Mouse (Mus musculus): Measurements from ENCODE around the gene Gm17949. TPM values are rescaled to one million over a fixed set of nuclear protein-coding genes. Genes with fewer than 3 reads are reported as not detected.

Gm17949 gene
- polyA plus RNA-seq, 1 experiment from 2014 or later: 0.43 TPM

Other genes starting within 250 kb of the Gm17949 start
- 33.3 and 34.8 TPM in 2 replicates for gene Dus3l, start 246.7 kb upstream of the Gm17949 start, polyA plus RNA-seq (2016; fragmentation: Nextera tagmentation; extraction: Ambion mirVana)
- 1.0 and 1.4 TPM in 2 replicates for gene Prr22, start 241.2 kb upstream of the Gm17949 start, polyA plus RNA-seq (2016; fragmentation: Nextera tagmentation; extraction: Ambion mirVana)
- gene Rfx2, start 180.5 kb upstream of the Gm17949 start, polyA plus RNA-seq (2016; fragmentation: Nextera tagmentation; extraction: Ambion mirVana): 3.8 and 4.4 TPM in 2 replicates
- not detected in 2 replicates for gene Acsbg2, start 137.0 kb upstream of the Gm17949 start, polyA plus RNA-seq (2016; fragmentation: Nextera tagmentation; extraction: Ambion mirVana)
- 0.33 and 0.36 TPM in 2 replicates for gene 1700061G19Rik, start 136.0 kb upstream of the Gm17949 start, polyA plus RNA-seq (2016; fragmentation: Nextera tagmentation; extraction: Ambion mirVana)
- gene Mllt1, start 76.1 kb upstream of the Gm17949 start, polyA plus RNA-seq (2016; fragmentation: Nextera tagmentation; extraction: Ambion mirVana): 45.3 and 50.6 TPM in 2 replicates
- gene Acer1, start 29.3 kb upstream of the Gm17949 start, polyA plus RNA-seq (2016; fragmentation: Nextera tagmentation; extraction: Ambion mirVana): not detected in 2 replicates
- gene Clpp, start 21.2 kb upstream of the Gm17949 start, polyA plus RNA-seq (2016; fragmentation: Nextera tagmentation; extraction: Ambion mirVana): 98.1 and 102 TPM in 2 replicates
- 48.5 and 52.8 TPM in 2 replicates for gene Alkbh7, start 14.1 kb upstream of the Gm17949 start, polyA plus RNA-seq (2016; fragmentation: Nextera tagmentation; extraction: Ambion mirVana)
- gene Pspn, start 11.5 kb upstream of the Gm17949 start, polyA plus RNA-seq (2016; fragmentation: Nextera tagmentation; extraction: Ambion mirVana): 0.55 TPM in 1 of 2 replicates, not detected in the other
- 34.3 and 36.4 TPM in 2 replicates for gene Gtf2f1, start 181 bp upstream of the Gm17949 start, polyA plus RNA-seq (2016; fragmentation: Nextera tagmentation; extraction: Ambion mirVana)
- gene Khsrp, start 20.1 kb downstream of the Gm17949 start, polyA plus RNA-seq (2016; fragmentation: Nextera tagmentation; extraction: Ambion mirVana): 52.4 and 58.7 TPM in 2 replicates
- not detected in 2 replicates for gene Slc25a41, start 30.2 kb downstream of the Gm17949 start, polyA plus RNA-seq (2016; fragmentation: Nextera tagmentation; extraction: Ambion mirVana)
- 0.27 and 0.94 TPM in 2 replicates for gene Crb3, start 47.6 kb downstream of the Gm17949 start, polyA plus RNA-seq (2016; fragmentation: Nextera tagmentation; extraction: Ambion mirVana)
- gene Slc25a23, start 48.4 kb downstream of the Gm17949 start, polyA plus RNA-seq (2016; fragmentation: Nextera tagmentation; extraction: Ambion mirVana): 15.5 and 17.2 TPM in 2 replicates
- 0.66 and 1.4 TPM in 2 replicates for gene Dennd1c, start 67.0 kb downstream of the Gm17949 start, polyA plus RNA-seq (2016; fragmentation: Nextera tagmentation; extraction: Ambion mirVana)
- 9.4 and 11.3 TPM in 2 replicates for gene Tubb4a, start 76.3 kb downstream of the Gm17949 start, polyA plus RNA-seq (2016; fragmentation: Nextera tagmentation; extraction: Ambion mirVana)
- 5.3 and 7.1 TPM in 2 replicates for gene Tnfsf9, start 93.9 kb downstream of the Gm17949 start, polyA plus RNA-seq (2016; fragmentation: Nextera tagmentation; extraction: Ambion mirVana)
- gene Cd70, start 138.3 kb downstream of the Gm17949 start, polyA plus RNA-seq (2016; fragmentation: Nextera tagmentation; extraction: Ambion mirVana): not detected in 2 replicates
- 0.11 and 0.46 TPM in 2 replicates for gene Tnfsf14, start 182.7 kb downstream of the Gm17949 start, polyA plus RNA-seq (2016; fragmentation: Nextera tagmentation; extraction: Ambion mirVana)
- gene C3, start 216.7 kb downstream of the Gm17949 start, polyA plus RNA-seq (2016; fragmentation: Nextera tagmentation; extraction: Ambion mirVana): 0.87 and 2.6 TPM in 2 replicates
- gene Gpr108, start 237.0 kb downstream of the Gm17949 start, polyA plus RNA-seq (2016; fragmentation: Nextera tagmentation; extraction: Ambion mirVana): 24.9 and 27.4 TPM in 2 replicates
- gene Trip10, start 238.0 kb downstream of the Gm17949 start, polyA plus RNA-seq (2016; fragmentation: Nextera tagmentation; extraction: Ambion mirVana): 41.6 and 45.4 TPM in 2 replicates